Mouse (Mus musculus) stomach, postnatal 0 days (tissue): Measurements from ENCODE around the gene Anxa5.

Experiments
- CTCF ChIP-seq: IDR thresholded peaks from 2 replicates; pipeline ENCODE4 v1.5.1; 2016; ENCODE audit warnings: antibody characterized with exemption, low read depth, mild to moderate bottlenecking, moderate library complexity
- EP300 ChIP-seq: optimal IDR thresholded peaks from 2 replicates; pipeline ENCODE3; 2016; ENCODE audit warnings: antibody characterized with exemption

- TF ChIP-seq EP300 (no peak), CTCF (no peak)
These were observed 73.8 kb downstream of the Anxa5 start for GRCm38 (mm10) chr3:36401900-36402299.
